ENCODE assay signal across 12 mouse cellular contexts in genomic region chr13:71734261-71734660, GRCm38 (mm10).
DNase-seq lines count a peak whose midpoint lies in the region; ATAC-seq lines count a peak whose summit lies in the region.
"Had no signal": no experiment of that assay in that cellular context is flagged by ENCODE, and none has a peak within 500 bp of the region (broad histone marks: within the 10 kb centered on the region; RNA-seq: fewer than 3 reads in every experiment).

No protein-coding gene starts in this region.

- peaks cover 38% of the 10 kb centered on the region for H3K4me1 ChIP-seq in limb, embryonic 13.5 days
- H3K4me1 ChIP-seq in forebrain, embryonic 10.5 days: peaks cover 6% of the 10 kb centered on the region
- H3K4me1 ChIP-seq: liver, embryonic 13.5 days; midbrain, embryonic 10.5 days had no signal

- no peaks in the 10 kb centered on the region for H3K36me3 ChIP-seq in limb, embryonic 13.5 days
- H3K36me3 ChIP-seq in forebrain, embryonic 10.5 days (replicated peaks): no peaks in the 10 kb centered on the region
- H3K36me3 ChIP-seq: liver, embryonic 13.5 days; midbrain, embryonic 10.5 days had no signal

- peak; percentile 87 for ATAC-seq in limb, embryonic 13.5 days (ENCODE audit: low FRiP score, low read depth)
- no peak for ATAC-seq in granulocyte monocyte progenitor cell, adult 5-6 weeks (replicated peaks; ENCODE audit: poor library complexity, severe bottlenecking)

- H3K9ac ChIP-seq in limb, embryonic 13.5 days: no peak overlapping the region
- H3K9ac ChIP-seq: liver, embryonic 13.5 days had no signal

- no peak overlapping the region for H3K4me3 ChIP-seq in limb, embryonic 13.5 days
- no peak overlapping the region for H3K4me3 ChIP-seq in forebrain, embryonic 10.5 days
- H3K4me3 ChIP-seq: liver, embryonic 13.5 days; midbrain, embryonic 10.5 days had no signal

- H3K4me2 ChIP-seq in limb, embryonic 13.5 days (replicated peaks): peak overlapping the region; percentile 7
- H3K4me2 ChIP-seq: liver, embryonic 13.5 days had no signal

- DNase-seq in heart, adult 11 months: peak; percentile 90
- DNase-seq in heart, postnatal 4 days: no peak
- peak; percentile 14 to 54 for DNase-seq in kidney, adult 8-10 months
- peak; percentile 27 for DNase-seq in lung, postnatal 25 days (ENCODE audit: low spot score)
- no peak for DNase-seq in thymus, adult 18-20 months
- no peak for DNase-seq in forebrain, embryonic 10.5 days (ENCODE audit: extremely low spot score, low spot score)
- DNase-seq: adrenal gland, adult 8-10 months; cerebellum, postnatal 36 days; liver, embryonic 13.5 days had no signal

- WGBS in limb, embryonic 13.5 days: 6% methylated on average over 12 of the region's 12 CpGs
- 69% methylated on average over 12 of the region's 12 CpGs for WGBS in forebrain, embryonic 10.5 days

- peaks cover 61% of the 10 kb centered on the region for H3K27me3 ChIP-seq in limb, embryonic 13.5 days
- no peaks in the 10 kb centered on the region for H3K27me3 ChIP-seq in forebrain, embryonic 10.5 days (ENCODE audit: poor library complexity, severe bottlenecking)
- H3K27me3 ChIP-seq: liver, embryonic 13.5 days had no signal

- no peaks in the 10 kb centered on the region for H3K9me3 ChIP-seq in limb, embryonic 13.5 days
- H3K9me3 ChIP-seq in forebrain, embryonic 10.5 days: no peaks in the 10 kb centered on the region
- H3K9me3 ChIP-seq: liver, embryonic 13.5 days; midbrain, embryonic 10.5 days had no signal

- no peak overlapping the region; the same call in 1 of the 2 replicates for H3K27ac ChIP-seq in limb, embryonic 13.5 days
- no peak overlapping the region for H3K27ac ChIP-seq in forebrain, embryonic 10.5 days
- H3K27ac ChIP-seq: liver, embryonic 13.5 days; midbrain, embryonic 10.5 days had no signal

Comparison
In these comparisons a context has a peak if more than half of its experiments do, and no peak if none do; other contexts are left out.
1. DNase-seq: peak in heart, adult 11 months (single experiment), kidney, adult 8-10 months (2 of 2) and lung, postnatal 25 days (single experiment); none in heart, postnatal 4 days (single experiment), thymus, adult 18-20 months (0 of 2) and forebrain, embryonic 10.5 days (single experiment).